Mouse (Mus musculus) MEL (cell line): Measurements from ENCODE around the gene Gm43064.

ENCODE experiments used
- CTCF ChIP-seq, 3 experiments: IDR thresholded peaks in 2 of 3; conservative IDR thresholded peaks in 1 of 3; 2 replicates each; pipeline ENCODE4 v1.5.1; 2011 to 2012; ENCODE audit warnings: low read length in 3 of 3, low read depth in 2 of 3, mild to moderate bottlenecking in 2 of 3, improper control_type of control experiment in 1 of 3, inconsistent platforms in 1 of 3, mixed read lengths in 1 of 3, moderate library complexity in 1 of 3; ENCODE audit not compliant: control insufficient read depth in 1 of 3, insufficient read depth in 1 of 3, poor library complexity in 1 of 3, severe bottlenecking in 1 of 3
- E2F4 ChIP-seq: IDR thresholded peaks from 2 replicates; pipeline ENCODE4 v1.6.1; 2011; ENCODE audit warnings: low read depth, low read length, improper control_type of control experiment, borderline replicate concordance
- EP300 ChIP-seq, 2 experiments: IDR thresholded peaks; 2 replicates each; pipeline ENCODE4 v1.6.1; 2011; ENCODE audit warnings: improper control_type of control experiment in 2 of 2, low read length in 2 of 2, low read depth in 1 of 2, mild to moderate bottlenecking in 1 of 2
- ETS1 ChIP-seq: IDR thresholded peaks from 2 replicates; pipeline ENCODE4 v1.6.1; 2012; ENCODE audit warnings: low read depth, mild to moderate bottlenecking, inconsistent platforms, low read length, improper control_type of control experiment, moderate library complexity
- MAFK ChIP-seq: IDR thresholded peaks from 2 replicates; pipeline ENCODE4 v1.6.1; 2011; ENCODE audit warnings: low read depth, mild to moderate bottlenecking, low read length, improper control_type of control experiment, borderline replicate concordance
- POLR2A ChIP-seq, 2 experiments: IDR thresholded peaks; 2 replicates each; pipeline ENCODE4 v1.6.1; 2011 to 2012; ENCODE audit warnings: low read length in 2 of 2, mild to moderate bottlenecking in 2 of 2, control low read depth in 1 of 2, improper control_type of control experiment in 1 of 2, low read depth in 1 of 2, moderate library complexity in 1 of 2; ENCODE audit not compliant: control insufficient read depth in 1 of 2, insufficient read depth in 1 of 2, poor library complexity in 1 of 2
- POLR2AphosphoS2 ChIP-seq: IDR thresholded peaks from 2 replicates; pipeline ENCODE4 v1.6.1; 2011; ENCODE audit warnings: low read length, improper control_type of control experiment
- ZNF384 ChIP-seq: IDR thresholded peaks from 2 replicates; pipeline ENCODE4 v1.6.1; 2012; ENCODE audit warnings: low read depth, mild to moderate bottlenecking, inconsistent platforms, low read length, improper control_type of control experiment

- no peak for TF ChIP-seq ETS1
- TF ChIP-seq CTCF (IDR thresholded peaks at IDR 0.05 in 2 of 3, conservative IDR thresholded peaks at IDR 0.05 in 1 of 3; ENCODE audit: control insufficient read depth in 1 of 3, insufficient read depth in 1 of 3, low read depth in 2 of 3, low read length in 3 of 3, poor library complexity in 1 of 3, severe bottlenecking in 1 of 3), result no peak
- no peak for TF ChIP-seq E2F4
- no peak for TF ChIP-seq ZNF384
- no peak for TF ChIP-seq MAFK
- peak; percentile 76 to 80 for TF ChIP-seq EP300 (IDR thresholded peaks at IDR 0.05; ENCODE audit: low read depth in 1 of 2, low read length in 2 of 2)
- no peak for TF ChIP-seq POLR2AphosphoS2
- no peak for TF ChIP-seq POLR2A (IDR thresholded peaks at IDR 0.05; ENCODE audit: control insufficient read depth in 1 of 2, insufficient read depth in 1 of 2, low read depth in 1 of 2, low read length in 2 of 2, poor library complexity in 1 of 2)
These were observed 23.1 kb downstream of the Gm43064 start, which contains the start of gene Bcl2l15 for GRCm38 (mm10) chr3:103832426-103832825.
